Mouse (Mus musculus): ENCODE results near the gene Kndc1. TPM values are rescaled to one million over a fixed set of nuclear protein-coding genes. Genes with fewer than 3 reads are reported as not detected.
A peak's percentile ranks its signal among the peaks of the same experiment; 100 is the strongest.

Gene Kndc1
- polyA plus RNA-seq, 1 experiment from 2014 or later, result 0.02 TPM

- H3K4me1 ChIP-seq (replicated peaks), result peaks cover 39% of the 10 kb centered on the region
- no peak for ATAC-seq (ENCODE audit: low read depth)
- H3K9me3 ChIP-seq (replicated peaks), result no peaks in the 10 kb centered on the region
- peaks cover 31% of the 10 kb centered on the region for H3K27me3 ChIP-seq
- 65% methylated on average over 6 of the region's 6 CpGs for WGBS (ENCODE audit: insufficient replicate concordance)
- no peak overlapping the region for H3K9ac ChIP-seq
- H3K4me2 ChIP-seq, result peak overlapping the region; percentile 90
- no peak overlapping the region for H3K4me3 ChIP-seq (replicated peaks)
- DNase-seq, result no peak
- H3K27ac ChIP-seq, result no peak overlapping the region
- H3K36me3 ChIP-seq, result no peaks in the 10 kb centered on the region
These were observed 57.6 kb downstream of the Kndc1 start for GRCm38 (mm10) chr7:139951991-139952633.

- 37% methylated on average over 4 of the region's 4 CpGs for WGBS (ENCODE audit: insufficient replicate concordance)
- Histone ChIP-seq H3K4me2 (no peak overlapping the region), H3K27me3 (peaks cover 29% of the 10 kb centered on the region), H3K9me3 (replicated peaks) (no peaks in the 10 kb centered on the region), H3K9ac (no peak overlapping the region), H3K4me3 (replicated peaks) (no peak overlapping the region), H3K27ac (no peak overlapping the region), H3K4me1 (replicated peaks) (peaks cover 28% of the 10 kb centered on the region), H3K36me3 (no peaks in the 10 kb centered on the region)
- peak; percentile 76 for ATAC-seq (ENCODE audit: low read depth)
- DNase-seq, result no peak
These were observed 61.0 kb downstream of the Kndc1 start for GRCm38 (mm10) chr7:139955505-139955904.

- Histone ChIP-seq H3K9me3 (replicated peaks) (no peaks in the 10 kb centered on the region), H3K4me3 (replicated peaks) (no peak overlapping the region), H3K4me1 (replicated peaks) (peaks cover 23% of the 10 kb centered on the region), H3K36me3 (no peaks in the 10 kb centered on the region), H3K9ac (no peak overlapping the region), H3K27me3 (peaks cover 29% of the 10 kb centered on the region), H3K4me2 (no peak overlapping the region), H3K27ac (no peak overlapping the region)
- 73% methylated on average over 3 of the region's 3 CpGs for WGBS (ENCODE audit: insufficient replicate concordance)
- no peak for DNase-seq
- no peak for ATAC-seq (ENCODE audit: low read depth)
These were observed 62.2 kb downstream of the Kndc1 start for GRCm38 (mm10) chr7:139956658-139957057.

GRCm38 (mm10) chr7:139957437-139957836 is 62.9 kb downstream of the Kndc1 start:
- WGBS (ENCODE audit: insufficient replicate concordance), result 14% methylated on average over 11 of the region's 11 CpGs
- Histone ChIP-seq H3K27ac (no peak overlapping the region), H3K4me2 (no peak overlapping the region), H3K27me3 (peaks cover 29% of the 10 kb centered on the region), H3K4me3 (replicated peaks) (no peak overlapping the region), H3K9ac (no peak overlapping the region), H3K4me1 (replicated peaks) (peaks cover 20% of the 10 kb centered on the region), H3K9me3 (replicated peaks) (no peaks in the 10 kb centered on the region), H3K36me3 (no peaks in the 10 kb centered on the region)
- DNase-seq, result no peak
- ATAC-seq (ENCODE audit: low read depth), result no peak

GRCm38 (mm10) chr7:139957958-139958357 is 63.5 kb downstream of the Kndc1 start:
- Histone ChIP-seq H3K9ac (no peak overlapping the region), H3K4me2 (no peak overlapping the region), H3K9me3 (replicated peaks) (no peaks in the 10 kb centered on the region), H3K36me3 (no peaks in the 10 kb centered on the region), H3K27me3 (peaks cover 29% of the 10 kb centered on the region), H3K4me3 (replicated peaks) (no peak overlapping the region), H3K4me1 (replicated peaks) (peaks cover 20% of the 10 kb centered on the region), H3K27ac (no peak overlapping the region)
- WGBS (ENCODE audit: insufficient replicate concordance), result 24% methylated on average over 11 of the region's 11 CpGs
- DNase-seq, result no peak
- no peak for ATAC-seq (ENCODE audit: low read depth)

GRCm38 (mm10) chr7:139961141-139961540 is 66.6 kb downstream of the Kndc1 start:
- H3K4me2 ChIP-seq, result no peak overlapping the region

GRCm38 (mm10) chr7:139963814-139964213 is 69.3 kb downstream of the Kndc1 start:
- ATAC-seq (ENCODE audit: low read depth), result no peak
- no peak overlapping the region for H3K27ac ChIP-seq
- H3K9me3 ChIP-seq (replicated peaks), result no peaks in the 10 kb centered on the region
- H3K27me3 ChIP-seq, result peaks cover 5% of the 10 kb centered on the region
- no peaks in the 10 kb centered on the region for H3K36me3 ChIP-seq
- H3K4me3 ChIP-seq (replicated peaks), result no peak overlapping the region
- H3K4me1 ChIP-seq (replicated peaks), result no peaks in the 10 kb centered on the region
- no peak overlapping the region for H3K9ac ChIP-seq
- no peak overlapping the region for H3K4me2 ChIP-seq
- no peak for DNase-seq
- 60% methylated on average over 4 of the region's 4 CpGs for WGBS (ENCODE audit: insufficient replicate concordance)

More at GRCm38 (mm10) chr7:139961141-139961540, 66.6 kb downstream of the Kndc1 start:
- Histone ChIP-seq H3K9me3 (replicated peaks) (no peaks in the 10 kb centered on the region), H3K9ac (no peak overlapping the region), H3K4me1 (replicated peaks) (peaks cover 8% of the 10 kb centered on the region), H3K27me3 (peaks cover 29% of the 10 kb centered on the region), H3K4me3 (replicated peaks) (no peak overlapping the region), H3K27ac (no peak overlapping the region), H3K36me3 (no peaks in the 10 kb centered on the region)
- WGBS (ENCODE audit: insufficient replicate concordance), result 71% methylated on average over 10 of the region's 10 CpGs
- no peak for ATAC-seq (ENCODE audit: low read depth)
- DNase-seq, result no peak

GRCm38 (mm10) chr7:139967175-139967574 is 72.7 kb downstream of the Kndc1 start:
- DNase-seq (no peak), ATAC-seq (ENCODE audit: low read depth) (no peak)
- no peak overlapping the region for H3K9ac ChIP-seq
- H3K4me1 ChIP-seq (replicated peaks), result no peaks in the 10 kb centered on the region
- H3K36me3 ChIP-seq, result no peaks in the 10 kb centered on the region
- no peak overlapping the region for H3K4me3 ChIP-seq (replicated peaks)
- H3K27me3 ChIP-seq, result no peaks in the 10 kb centered on the region
- 34% methylated on average over 4 of the region's 4 CpGs for WGBS (ENCODE audit: insufficient replicate concordance)
- H3K27ac ChIP-seq, result no peak overlapping the region
- no peaks in the 10 kb centered on the region for H3K9me3 ChIP-seq (replicated peaks)
- no peak overlapping the region for H3K4me2 ChIP-seq

GRCm38 (mm10) chr7:139968428-139968827 is 73.9 kb downstream of the Kndc1 start:
- DNase-seq, result no peak
- Histone ChIP-seq H3K9ac (no peak overlapping the region), H3K27ac (no peak overlapping the region), H3K27me3 (no peaks in the 10 kb centered on the region), H3K9me3 (replicated peaks) (no peaks in the 10 kb centered on the region), H3K4me2 (no peak overlapping the region), H3K36me3 (no peaks in the 10 kb centered on the region), H3K4me3 (replicated peaks) (no peak overlapping the region), H3K4me1 (replicated peaks) (no peaks in the 10 kb centered on the region)
- 53% methylated on average over 5 of the region's 5 CpGs for WGBS (ENCODE audit: insufficient replicate concordance)
- ATAC-seq (ENCODE audit: low read depth), result no peak

GRCm38 (mm10) chr7:139969348-139970130 is 75.0 kb downstream of the Kndc1 start:
- WGBS (ENCODE audit: insufficient replicate concordance), result 42% methylated on average over 10 of the region's 10 CpGs
- DNase-seq, result peak; percentile 47
- no peak for ATAC-seq (ENCODE audit: low read depth)

GRCm38 (mm10) chr7:139970216-139970919 is 75.9 kb downstream of the Kndc1 start:
- no peak overlapping the region for H3K4me2 ChIP-seq
- no peak overlapping the region for H3K27ac ChIP-seq
- DNase-seq (no peak), ATAC-seq (ENCODE audit: low read depth) (no peak)
- H3K27me3 ChIP-seq, result no peaks in the 10 kb centered on the region
- no peak overlapping the region for H3K4me3 ChIP-seq (replicated peaks)
- H3K9me3 ChIP-seq (replicated peaks), result no peaks in the 10 kb centered on the region
- no peaks in the 10 kb centered on the region for H3K36me3 ChIP-seq
- no peak overlapping the region for H3K9ac ChIP-seq
- 65% methylated on average over 10 of the region's 10 CpGs for WGBS (ENCODE audit: insufficient replicate concordance)
- H3K4me1 ChIP-seq (replicated peaks), result no peaks in the 10 kb centered on the region; the same call in 1 of the 2 replicates

More at GRCm38 (mm10) chr7:139969348-139970130, 75.0 kb downstream of the Kndc1 start:
- H3K36me3 ChIP-seq, result no peaks in the 10 kb centered on the region
- no peaks in the 10 kb centered on the region for H3K27me3 ChIP-seq
- H3K9ac ChIP-seq, result no peak overlapping the region
- no peaks in the 10 kb centered on the region; the same call in 1 of the 2 replicates for H3K4me1 ChIP-seq (replicated peaks)
- H3K9me3 ChIP-seq (replicated peaks), result no peaks in the 10 kb centered on the region
- H3K4me2 ChIP-seq, result no peak overlapping the region
- H3K4me3 ChIP-seq (replicated peaks), result no peak overlapping the region
- no peak overlapping the region for H3K27ac ChIP-seq

All from liver, embryonic 13.5 days (tissue).